Mouse (Mus musculus): ENCODE results near the gene Ano2.

- TF ChIP-seq CTCF (IDR thresholded peaks at IDR 0.05; ENCODE audit: control insufficient read depth, insufficient read depth, insufficient read length) (no peak), CEBPB (IDR thresholded peaks at IDR 0.05; ENCODE audit: low read depth) (no peak), MYOG (IDR thresholded peaks at IDR 0.05; ENCODE audit: control insufficient read depth, extremely low read depth, insufficient read length) (no peak), USF1 (IDR thresholded peaks at IDR 0.05; ENCODE audit: low read depth) (no peak), MYOD1 (IDR thresholded peaks at IDR 0.05; ENCODE audit: control insufficient read depth, insufficient read length, low read depth) (no peak)
Measured at GRCm38 (mm10) chr6:126086321-126086950, 396.2 kb downstream of the Ano2 start.

Data from C2C12 (cell line).